Mouse (Mus musculus) hindbrain, embryonic 13.5 days (tissue): ENCODE measurements at regions not wholly inside any gene's neighbourhood (a gene's known extent, or its start where the extent isn't known, plus 50 kb on each side); places are given as distances from the start of the nearest gene placed in this dataset.

Source experiments
- ATAC-seq: fragments of 200-750 bp; cut with Nextera tagmentation; 2 replicates; pipeline ENCODE4 v1.8.0; 2017; ENCODE audit warnings: moderate TSS enrichment; ENCODE audit not compliant: low FRiP score
- H3K27ac ChIP-seq: fragments of 300-500 bp; sonication (generic); 2 replicates; pipeline ENCODE4 v1.5.1; 2015; ENCODE audit warnings: inconsistent platforms, mild to moderate bottlenecking, moderate library complexity
- H3K27me3 ChIP-seq: fragments of 300-500 bp; sonication (generic); 2 replicates; pipeline ENCODE4 v1.6.1; 2015; ENCODE audit warnings: mild to moderate bottlenecking, inconsistent platforms
- H3K36me3 ChIP-seq: fragments of 300-500 bp; sonication (generic); 2 replicates; pipeline ENCODE4 v1.6.1; 2015; ENCODE audit warnings: mild to moderate bottlenecking, inconsistent platforms
- H3K4me1 ChIP-seq: fragments of 300-500 bp; sonication (generic); replicated peaks from 2 replicates; pipeline ENCODE4 v1.6.1; 2015; ENCODE audit warnings: inconsistent platforms
- H3K4me2 ChIP-seq: fragments of 300-500 bp; sonication (generic); 2 replicates; pipeline ENCODE4 v1.6.1; 2015; ENCODE audit warnings: inconsistent platforms, mild to moderate bottlenecking, moderate library complexity
- H3K4me3 ChIP-seq: fragments of 300-500 bp; sonication (generic); 2 replicates; pipeline ENCODE4 v1.5.1; 2015; ENCODE audit warnings: mild to moderate bottlenecking, inconsistent platforms
- H3K9ac ChIP-seq: fragments of 300-500 bp; sonication (generic); 2 replicates; pipeline ENCODE4 v1.6.1; 2015; ENCODE audit warnings: mild to moderate bottlenecking, inconsistent platforms
- H3K9me3 ChIP-seq: fragments of 300-500 bp; sonication (generic); 2 replicates; pipeline ENCODE4 v1.6.1; 2016; ENCODE audit warnings: inconsistent platforms
- WGBS: fragments of 180-500 bp; shearing (Covaris S2); methylation state at CpG from one replicate; pipeline ENCODE4 v1.1.7; 2015; 5-methylcytosine and 5-hydroxymethylcytosine counted together

- Histone ChIP-seq H3K27me3 (no peaks in the 10 kb centered on the region), H3K4me2 (no peak overlapping the region), H3K27ac (no peak overlapping the region), H3K9me3 (no peaks in the 10 kb centered on the region), H3K9ac (no peak overlapping the region), H3K4me3 (no peak overlapping the region), H3K36me3 (no peaks in the 10 kb centered on the region), H3K4me1 (no peaks in the 10 kb centered on the region)
- no peak for ATAC-seq
- 89% methylated on average over 5 of the region's 5 CpGs for WGBS
Observed at GRCm38 (mm10) chr4:54704696-54705095, 240.2 kb upstream of the Zfp462 start.

DNA sequence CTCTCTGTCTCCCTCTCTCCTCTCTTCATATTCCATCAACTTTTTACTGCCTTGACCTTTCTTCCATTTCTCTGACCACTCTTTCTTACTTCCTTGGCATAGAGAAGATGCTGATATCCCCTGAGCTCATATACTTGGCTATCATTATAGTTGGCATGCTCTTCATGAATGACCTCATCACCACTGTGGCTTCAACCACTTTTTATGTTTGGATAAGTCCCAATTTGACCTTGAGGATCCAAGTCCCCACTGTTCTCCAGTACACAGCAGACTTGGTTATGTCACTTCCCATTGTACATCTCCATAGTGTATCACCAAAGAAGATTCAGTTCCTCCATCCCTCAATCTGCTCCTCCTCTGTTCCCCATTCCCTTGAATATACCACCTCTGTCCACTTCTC, 235.1 kb upstream of the Zfp462 start:
- Histone ChIP-seq H3K9me3 (no peaks in the 10 kb centered on the region), H3K36me3 (no peaks in the 10 kb centered on the region), H3K27ac (no peak overlapping the region), H3K9ac (no peak overlapping the region), H3K4me2 (no peak overlapping the region), H3K27me3 (no peaks in the 10 kb centered on the region), H3K4me1 (no peaks in the 10 kb centered on the region), H3K4me3 (no peak overlapping the region)
- no peak for ATAC-seq

DNA sequence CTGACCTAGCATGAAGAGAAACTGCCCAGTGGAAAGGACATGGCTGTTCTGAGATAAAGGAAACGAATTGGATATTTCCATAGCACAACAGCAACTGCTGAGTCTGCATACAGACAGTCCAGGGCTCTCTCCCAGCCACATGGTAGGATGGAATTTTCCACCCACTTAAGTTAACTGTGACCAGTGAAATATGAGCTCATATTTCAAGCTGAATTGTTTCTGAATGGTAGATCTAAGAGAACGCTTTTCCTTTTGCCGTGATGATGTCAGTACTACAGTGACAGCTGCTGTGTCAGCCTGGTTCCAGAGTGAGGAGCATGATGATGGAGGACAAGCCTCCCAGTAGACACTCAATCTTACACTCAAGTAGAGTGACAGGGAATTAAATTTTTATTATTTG, 231.9 kb upstream of the Zfp462 start:
- H3K27ac ChIP-seq, result no peak overlapping the region
- H3K27me3 ChIP-seq, result no peaks in the 10 kb centered on the region
- no peak for ATAC-seq
- no peaks in the 10 kb centered on the region for H3K36me3 ChIP-seq
- H3K9me3 ChIP-seq, result no peaks in the 10 kb centered on the region
- WGBS, result 69% methylated on average over 3 of the region's 3 CpGs
- no peak overlapping the region for H3K4me3 ChIP-seq
- H3K9ac ChIP-seq, result no peak overlapping the region
- H3K4me1 ChIP-seq, result no peaks in the 10 kb centered on the region
- H3K4me2 ChIP-seq, result no peak overlapping the region

DNA sequence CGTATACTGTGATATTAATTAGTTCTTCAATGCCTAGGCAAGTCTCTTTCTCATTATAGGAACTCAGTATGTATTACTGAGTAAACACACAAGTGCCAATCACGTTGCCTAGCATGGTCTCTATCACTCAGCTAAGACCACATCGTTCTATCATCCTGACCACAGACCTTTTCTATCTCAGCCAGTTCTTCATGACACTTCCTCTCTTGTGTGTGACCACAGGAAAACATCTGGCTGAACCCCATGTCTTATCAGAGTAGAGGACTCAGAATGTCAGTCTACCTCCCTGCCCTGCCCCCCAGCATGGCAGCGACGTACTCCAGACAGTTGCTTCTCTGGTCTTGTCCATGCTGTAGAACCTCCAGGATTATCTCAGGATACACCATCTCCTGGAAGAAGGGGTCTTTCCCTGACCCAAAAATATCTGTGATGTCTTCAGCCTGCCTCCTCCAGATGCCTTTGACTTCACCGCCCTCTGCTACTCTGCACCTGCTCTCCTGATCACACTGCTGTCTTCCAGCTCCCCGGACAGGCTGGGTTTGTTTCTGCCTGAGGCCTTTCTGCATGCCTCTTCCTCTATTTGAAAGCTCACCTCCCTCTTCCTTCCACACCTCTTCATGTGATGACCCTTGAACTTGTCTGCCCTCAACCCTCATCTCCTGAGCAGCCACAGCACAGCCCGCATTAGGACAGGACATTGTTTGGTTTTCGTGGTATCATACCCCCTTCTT, 230.1 kb upstream of the Zfp462 start:
- H3K4me2 ChIP-seq, result no peak overlapping the region
- no peak overlapping the region for H3K27ac ChIP-seq
- H3K36me3 ChIP-seq, result no peaks in the 10 kb centered on the region
- 89% methylated on average over 9 of the region's 9 CpGs for WGBS
- H3K9me3 ChIP-seq, result no peaks in the 10 kb centered on the region
- H3K27me3 ChIP-seq, result no peaks in the 10 kb centered on the region
- no peaks in the 10 kb centered on the region for H3K4me1 ChIP-seq
- no peak overlapping the region for H3K9ac ChIP-seq
- no peak for ATAC-seq
- no peak overlapping the region for H3K4me3 ChIP-seq

DNA sequence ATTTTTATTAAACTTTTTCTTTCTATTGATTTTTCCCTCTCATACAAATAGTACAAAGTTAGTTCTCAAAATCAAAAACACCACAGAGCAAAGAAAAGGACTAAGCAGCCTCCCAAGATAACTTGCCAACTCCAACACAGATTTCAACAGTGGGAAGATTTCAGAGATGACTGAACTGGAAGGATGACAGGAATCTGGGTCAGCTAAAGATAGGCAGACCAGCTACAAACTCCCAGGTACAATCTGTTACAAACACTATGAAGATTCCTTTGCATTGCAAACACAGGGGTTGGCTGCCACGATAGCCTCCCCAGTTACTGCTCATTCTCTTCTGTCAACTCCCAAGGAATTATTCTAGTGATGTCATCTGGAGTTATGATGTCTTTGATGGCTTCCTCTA, 226.8 kb upstream of the Zfp462 start:
- Histone ChIP-seq H3K4me3 (no peak overlapping the region), H3K27me3 (no peaks in the 10 kb centered on the region), H3K9me3 (no peaks in the 10 kb centered on the region), H3K9ac (no peak overlapping the region), H3K4me2 (no peak overlapping the region), H3K36me3 (no peaks in the 10 kb centered on the region), H3K27ac (no peak overlapping the region), H3K4me1 (no peaks in the 10 kb centered on the region)
- no peak for ATAC-seq
- WGBS, result 66% methylated on average over 1 of the region's 1 CpGs

GRCm38 (mm10) chr4:54739001-54739400, 205.8 kb upstream of the Zfp462 start:
- H3K9me3 ChIP-seq, result no peaks in the 10 kb centered on the region
- H3K27me3 ChIP-seq, result no peaks in the 10 kb centered on the region
- no peak overlapping the region for H3K4me3 ChIP-seq
- ATAC-seq, result no peak
- 87% methylated on average over 5 of the region's 5 CpGs for WGBS
- no peaks in the 10 kb centered on the region for H3K4me1 ChIP-seq
- H3K4me2 ChIP-seq, result no peak overlapping the region
- H3K27ac ChIP-seq, result no peak overlapping the region
- H3K9ac ChIP-seq, result no peak overlapping the region
- no peaks in the 10 kb centered on the region for H3K36me3 ChIP-seq

- Histone ChIP-seq H3K27ac (no peak overlapping the region), H3K4me3 (no peak overlapping the region), H3K36me3 (no peaks in the 10 kb centered on the region), H3K9me3 (no peaks in the 10 kb centered on the region), H3K4me2 (no peak overlapping the region), H3K4me1 (no peaks in the 10 kb centered on the region), H3K9ac (no peak overlapping the region), H3K27me3 (no peaks in the 10 kb centered on the region)
- 86% methylated on average over 2 of the region's 2 CpGs for WGBS
- ATAC-seq, result no peak
Observed at GRCm38 (mm10) chr4:54751458-54751857, 193.4 kb upstream of the Zfp462 start.

DNA sequence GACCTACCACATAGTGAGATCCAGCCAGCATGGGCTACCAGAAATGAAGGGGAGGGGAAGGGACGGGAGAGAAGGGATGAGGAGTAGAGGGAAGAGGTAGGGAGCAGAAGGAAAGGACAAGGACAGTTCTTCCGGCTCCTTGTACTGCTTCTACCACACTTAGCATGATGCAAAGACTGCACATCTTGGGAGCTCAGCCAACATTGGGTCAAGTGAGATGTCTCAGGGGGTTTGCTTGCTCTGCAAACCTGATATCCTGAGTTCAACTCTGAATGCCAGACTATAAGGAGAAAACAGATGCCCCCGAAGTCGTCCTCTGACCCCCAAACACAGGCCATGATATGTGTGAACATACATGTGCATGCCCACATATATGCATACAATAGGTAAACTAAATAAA, 188.4 kb upstream of the Zfp462 start:
- WGBS, result 87% methylated on average over 4 of the region's 4 CpGs
- no peak for ATAC-seq

GRCm38 (mm10) chr4:54757715-54758500, 186.9 kb upstream of the Zfp462 start:
- H3K9ac ChIP-seq, result no peak overlapping the region
- peak; percentile 83 for ATAC-seq
- H3K27ac ChIP-seq, result peak overlapping the region; percentile 62; the same call in 1 of the 2 replicates
- H3K4me3 ChIP-seq, result peak overlapping the region; percentile 5; the same call in 1 of the 2 replicates
- no peaks in the 10 kb centered on the region for H3K27me3 ChIP-seq
- WGBS, result 37% methylated on average over 19 of the region's 19 CpGs
- H3K9me3 ChIP-seq, result no peaks in the 10 kb centered on the region
- peaks cover 15% of the 10 kb centered on the region for H3K4me1 ChIP-seq
- H3K36me3 ChIP-seq, result no peaks in the 10 kb centered on the region
- H3K4me2 ChIP-seq, result peak overlapping the region; percentile 41

More for the DNA sequence above, 188.4 kb upstream of the Zfp462 start:
- H3K27ac ChIP-seq, result no peak overlapping the region
- no peaks in the 10 kb centered on the region for H3K9me3 ChIP-seq
- no peak overlapping the region for H3K4me3 ChIP-seq
- peaks cover 15% of the 10 kb centered on the region for H3K4me1 ChIP-seq
- no peak overlapping the region for H3K9ac ChIP-seq
- H3K36me3 ChIP-seq, result no peaks in the 10 kb centered on the region
- H3K4me2 ChIP-seq, result no peak overlapping the region
- no peaks in the 10 kb centered on the region for H3K27me3 ChIP-seq

GRCm38 (mm10) chr4:54758501-54758829, 186.4 kb upstream of the Zfp462 start:
- 44% methylated on average over 8 of the region's 8 CpGs for WGBS
- H3K4me3 ChIP-seq, result peak overlapping the region; percentile 5; the same call in 1 of the 2 replicates
- H3K9me3 ChIP-seq, result no peaks in the 10 kb centered on the region
- H3K4me1 ChIP-seq, result peaks cover 15% of the 10 kb centered on the region
- no peak overlapping the region for H3K9ac ChIP-seq
- ATAC-seq, result peak; percentile 43; the same call in 1 of the 2 replicates
- H3K4me2 ChIP-seq, result peak overlapping the region; percentile 41
- peak overlapping the region; percentile 62 for H3K27ac ChIP-seq
- H3K27me3 ChIP-seq, result no peaks in the 10 kb centered on the region
- H3K36me3 ChIP-seq, result no peaks in the 10 kb centered on the region

GRCm38 (mm10) chr4:54761257-54761656, 183.6 kb upstream of the Zfp462 start:
- no peak for ATAC-seq
- no peak overlapping the region for H3K9ac ChIP-seq
- H3K27me3 ChIP-seq, result no peaks in the 10 kb centered on the region
- no peak overlapping the region for H3K27ac ChIP-seq
- no peaks in the 10 kb centered on the region for H3K9me3 ChIP-seq
- no peak overlapping the region for H3K4me2 ChIP-seq
- WGBS, result 74% methylated on average over 5 of the region's 5 CpGs
- no peaks in the 10 kb centered on the region for H3K36me3 ChIP-seq
- H3K4me3 ChIP-seq, result no peak overlapping the region
- peaks cover 15% of the 10 kb centered on the region for H3K4me1 ChIP-seq

- Histone ChIP-seq H3K27me3 (no peaks in the 10 kb centered on the region), H3K4me1 (0 out of 2 replicates have a peak, but pooled peaks cover 3% of the 10 kb centered on the region), H3K9ac (no peak overlapping the region), H3K4me3 (no peak overlapping the region), H3K4me2 (no peak overlapping the region), H3K27ac (no peak overlapping the region), H3K36me3 (no peaks in the 10 kb centered on the region), H3K9me3 (no peaks in the 10 kb centered on the region)
- ATAC-seq, result no peak
- WGBS, result 57% methylated on average over 1 of the region's 1 CpGs
Observed at GRCm38 (mm10) chr4:54765045-54765444, 179.8 kb upstream of the Zfp462 start.
